Mouse (Mus musculus) embryonic stem cell, embryonic (primary cell): ENCODE data around the gene Cplx1.

Experiments
- CTCF ChIA-PET, 4 experiments: fragments of 300-600 bp in 2 of 4; fragments of 350-600 bp in 2 of 4; sonication (Branson Sonifier 250); formaldehyde crosslinking; loops; one replicate each; lab custom pipeline; 2022; ENCODE audit warnings: inconsistent platforms in 2 of 4; lab: Charles Lee
- POLR2A ChIA-PET, 4 experiments: fragments of 300-600 bp in 2 of 4; fragments of 350-600 bp in 2 of 4; sonication (Branson Sonifier 250); formaldehyde crosslinking; loops; one replicate each; lab custom pipeline; 2022; ENCODE audit warnings: antibody characterized with exemption in 4 of 4, inconsistent platforms in 1 of 4; lab: Charles Lee

The Cplx1 gene

GRCm38 (mm10) chr5:108521016-108521415 is 28.8 kb downstream of the Cplx1 start:
- ChIA-PET CTCF (no interaction called here), POLR2A (no interaction called here)

- POLR2A ChIA-PET: no interaction called here
Measured at GRCm38 (mm10) chr5:108520153-108520552, 29.7 kb downstream of the Cplx1 start.

GRCm38 (mm10) chr5:108518951-108519350 is 30.9 kb downstream of the Cplx1 start:
- POLR2A ChIA-PET: interaction anchor here in 1 of 4 experiments (1.3 to 1.6 kb wide), 3 partner anchors 17 to 111 kb away, joined by 3 to 7 read pairs (median 4); partner anchors contain the start of genes Gak and Tmem175

More at GRCm38 (mm10) chr5:108520153-108520552, 29.7 kb downstream of the Cplx1 start:
- CTCF ChIA-PET: no interaction called here

DNA sequence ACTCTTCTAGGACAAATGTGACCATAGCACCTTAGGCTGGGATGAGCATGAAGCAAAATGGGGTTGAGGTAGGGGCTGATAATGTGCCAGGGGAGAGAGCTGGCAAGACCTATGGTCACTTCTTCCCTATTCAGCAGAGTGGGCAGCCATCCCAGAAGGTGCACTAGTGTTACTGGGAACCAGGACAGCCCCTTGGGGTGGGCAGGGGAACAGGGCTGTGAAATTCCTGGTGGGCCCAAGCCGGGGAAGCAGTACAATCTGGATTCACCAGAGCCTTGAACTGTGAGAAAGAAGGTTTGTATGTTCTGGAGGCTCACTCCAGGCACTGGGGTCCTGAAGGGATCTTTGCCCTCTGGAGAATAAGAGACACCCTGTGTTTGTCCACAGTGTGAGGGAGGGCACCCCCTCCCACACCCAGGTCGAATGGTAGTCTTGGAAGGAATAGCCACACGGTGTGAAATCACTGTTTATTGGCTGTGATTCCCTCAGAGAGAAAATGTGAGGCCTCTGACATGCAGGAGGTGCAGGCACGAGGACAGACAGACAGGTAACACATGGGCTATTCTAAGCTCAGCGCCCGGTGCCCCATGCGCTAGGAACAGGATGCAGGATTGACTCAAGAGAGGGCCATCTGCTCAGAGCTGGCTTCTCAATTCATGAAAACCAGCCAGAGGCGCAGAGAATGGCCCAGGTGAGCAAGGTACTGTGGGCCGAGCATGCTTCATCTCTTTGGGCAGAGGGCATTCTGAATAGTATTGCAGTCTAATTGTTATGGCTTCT is 31.5 kb downstream of the Cplx1 start:
- CTCF ChIA-PET: interaction anchor here in 1 of 4 experiments (0.5 kb wide), 1 partner anchor 567 kb away, joined by 3 read pairs; no protein-coding TSS in a partner anchor
- POLR2A ChIA-PET: interaction anchor here in 1 of 4 experiments (1.3 to 1.6 kb wide), 3 partner anchors 16 to 112 kb away, joined by 3 to 7 read pairs (median 4); partner anchors contain the start of genes Gak and Tmem175

More at GRCm38 (mm10) chr5:108518951-108519350, 30.9 kb downstream of the Cplx1 start:
- CTCF ChIA-PET: interaction anchor here in 2 of 4 experiments (0.5 kb wide), 2 partner anchors 161 to 568 kb away, joined by 3 to 4 read pairs; no protein-coding TSS in a partner anchor

DNA sequence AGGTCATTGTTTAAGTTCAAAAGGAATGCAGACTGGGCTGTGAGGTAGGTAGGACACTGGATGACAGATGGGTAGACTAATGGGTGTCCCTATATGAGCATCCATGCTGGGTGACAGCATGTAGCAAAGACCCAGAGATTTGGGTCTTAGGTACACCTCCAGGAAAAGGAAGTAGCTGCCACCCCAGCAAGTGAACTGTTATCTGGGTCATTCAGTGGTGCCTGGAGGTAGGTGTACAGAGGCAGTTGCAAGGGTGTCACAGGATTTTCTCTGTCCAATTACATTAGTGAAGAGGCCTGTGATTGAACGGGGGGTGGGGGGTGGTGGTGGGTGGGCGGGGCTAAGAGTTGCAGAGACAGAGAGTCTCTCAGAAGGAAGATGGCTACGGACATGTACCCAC is 33.2 kb downstream of the Cplx1 start:
- POLR2A ChIA-PET: interaction anchor here in 3 of 4 experiments (0.6 to 1.4 kb wide), 7 partner anchors 38 to 642 kb away, joined by 3 to 4 read pairs (median 3); partner anchors contain the start of genes Atp5k (in 1 of the 3), Evi5 (in 1 of the 3) and Pcgf3 (in 1 of the 3)

GRCm38 (mm10) chr5:108515581-108516361 is 34.1 kb downstream of the Cplx1 start:
- POLR2A ChIA-PET: interaction anchor here in 3 of 4 experiments (0.6 to 1.8 kb wide), 11 partner anchors 13 to 641 kb away, joined by 3 to 6 read pairs (median 3); partner anchors contain the start of genes Atp5k (in 2 of the 3), Evi5 (in 1 of the 3) and Pcgf3 (in 1 of the 3)
- CTCF ChIA-PET: interaction anchor here in 2 of 4 experiments (0.7 to 1.0 kb wide), 2 partner anchors 14 to 17 kb away, joined by 3 to 4 read pairs; no protein-coding TSS in a partner anchor

More for the DNA sequence above, 33.2 kb downstream of the Cplx1 start:
- CTCF ChIA-PET: no interaction called here

DNA sequence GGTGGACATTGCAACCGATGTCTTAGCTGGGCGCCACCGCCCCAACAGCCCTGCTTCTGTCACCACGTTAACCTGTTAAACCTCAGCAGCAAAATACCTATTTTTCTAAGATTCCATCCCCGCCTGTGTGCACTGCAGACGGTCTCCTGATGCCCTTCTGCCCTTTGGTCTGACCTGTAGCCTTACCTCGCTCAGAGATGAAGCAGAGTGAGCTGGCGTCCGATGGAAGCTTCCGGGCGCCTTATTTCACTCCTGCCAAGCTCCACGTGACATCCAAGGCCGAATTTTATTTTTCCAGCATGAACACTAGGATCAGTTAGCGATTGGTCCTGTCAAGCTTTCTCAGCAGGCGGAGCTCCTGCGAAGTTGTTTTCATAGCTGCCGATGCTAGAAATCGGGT is 47.5 kb downstream of the Cplx1 start:
- CTCF ChIA-PET: interaction anchor here in 3 of 4 experiments (0.7 to 1.5 kb wide), 5 partner anchors 13 to 275 kb away, joined by 3 to 4 read pairs (median 3); no protein-coding TSS in a partner anchor
- POLR2A ChIA-PET: interaction anchor here in 3 of 4 experiments (0.6 to 1.8 kb wide), 7 partner anchors 8 to 95 kb away, joined by 3 to 7 read pairs (median 3); no protein-coding TSS in a partner anchor

DNA sequence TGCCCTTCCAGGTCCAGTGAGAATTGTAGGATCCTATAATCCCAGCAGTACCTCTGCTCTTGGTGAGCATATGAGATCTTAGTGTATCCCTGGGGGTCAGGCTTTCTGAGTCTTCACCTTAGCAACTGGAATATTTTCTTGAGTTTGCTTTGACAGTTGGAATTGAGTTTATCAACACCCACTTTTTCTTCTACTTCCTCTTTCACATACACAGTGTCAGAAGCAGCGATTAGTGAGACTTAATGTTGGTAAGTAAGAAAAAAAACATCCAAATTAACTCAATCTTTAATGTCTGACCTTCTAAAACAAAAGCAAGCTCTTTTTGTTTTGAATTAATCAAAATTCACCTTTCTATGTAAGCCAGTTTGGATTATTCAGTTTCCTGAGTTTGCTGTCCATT is 48.3 kb downstream of the Cplx1 start:
- ChIA-PET CTCF (interaction anchor here in 1 of 4 experiments (1.0 to 1.5 kb wide), 3 partner anchors 51 to 225 kb away, joined by 3 to 4 read pairs (median 3); no protein-coding TSS in a partner anchor), POLR2A (interaction anchor here in 2 of 4 experiments (0.7 to 1.8 kb wide), 3 partner anchors 13 to 97 kb away, joined by 3 to 7 read pairs (median 6); no protein-coding TSS in a partner anchor)

DNA sequence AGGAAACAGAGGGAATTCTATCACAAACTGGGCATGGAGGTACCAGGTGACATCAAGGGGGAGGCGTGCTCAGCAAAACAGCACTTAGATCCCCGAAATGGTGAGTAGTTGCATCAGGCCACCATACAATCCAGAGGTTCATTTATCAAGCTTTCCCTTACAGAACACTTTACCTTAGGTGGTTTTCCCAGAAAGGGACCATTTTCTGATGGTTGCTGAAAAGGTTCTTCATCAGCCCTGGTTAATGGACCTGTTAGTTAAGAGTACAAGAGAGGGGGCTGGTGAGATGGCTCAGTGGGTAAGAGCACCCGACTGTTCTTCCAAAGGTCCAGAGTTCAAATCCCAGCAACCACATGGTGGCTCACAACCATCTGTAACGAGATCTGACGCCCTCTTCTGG is 63.7 kb downstream of the Cplx1 start:
- ChIA-PET POLR2A (interaction anchor here in 1 of 4 experiments (1.6 kb wide), 2 partner anchors 9 to 25 kb away, joined by 3 to 8 read pairs; partner anchors contain the start of gene Pcgf3), CTCF (interaction anchor here in 3 of 4 experiments (1.1 to 1.4 kb wide), 4 partner anchors 10 to 143 kb away, joined by 3 to 4 read pairs (median 4); partner anchors contain the start of genes Gak (in 1 of the 3) and Tmem175 (in 1 of the 3))

DNA sequence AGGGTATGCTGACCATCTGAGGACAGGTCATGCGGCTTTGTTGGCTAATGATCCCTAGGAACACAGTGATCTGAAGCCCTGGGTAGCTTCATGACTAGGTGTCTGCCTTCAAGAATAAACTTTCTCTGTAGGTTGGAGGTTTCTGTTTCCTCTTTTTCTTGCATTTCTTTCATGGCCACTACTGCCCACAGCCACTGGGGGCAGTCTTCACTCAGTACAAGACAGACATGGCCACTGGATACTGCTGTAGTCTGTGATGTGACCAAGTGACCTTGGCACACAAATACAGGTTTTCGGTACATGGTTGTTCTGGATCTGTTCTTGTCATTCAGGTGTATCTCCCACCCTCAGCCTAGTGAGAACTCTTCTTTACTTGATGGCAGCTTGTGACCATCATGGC is 64.6 kb downstream of the Cplx1 start:
- POLR2A ChIA-PET: interaction anchor here in 1 of 4 experiments (0.8 to 1.6 kb wide), 5 partner anchors 10 to 75 kb away, joined by 3 to 8 read pairs (median 3); partner anchors contain the start of genes Atp5k and Pcgf3

GRCm38 (mm10) chr5:108483006-108483405 is 66.8 kb downstream of the Cplx1 start:
- POLR2A ChIA-PET: no interaction called here
- CTCF ChIA-PET: no interaction called here

More for the DNA sequence above, 64.6 kb downstream of the Cplx1 start:
- CTCF ChIA-PET: interaction anchor here (0.6 to 1.4 kb wide), 6 partner anchors 9 to 428 kb away, joined by 3 to 4 read pairs (median 4); partner anchors contain the start of genes Gak (in 1 of the 4) and Tmem175 (in 1 of the 4)

GRCm38 (mm10) chr5:108475977-108476376 is 73.8 kb downstream of the Cplx1 start:
- ChIA-PET CTCF (interaction anchor here in 3 of 4 experiments (0.6 to 1.6 kb wide), 5 partner anchors 9 to 115 kb away, joined by 3 to 4 read pairs (median 4); no protein-coding TSS in a partner anchor), POLR2A (interaction anchor here in 2 of 4 experiments (0.6 to 2.6 kb wide), 7 partner anchors 13 to 175 kb away, joined by 3 to 8 read pairs (median 3); partner anchors contain the start of genes Gak (in 1 of the 2), Pcgf3 (in 1 of the 2), Pigg (in 1 of the 2) and Tmem175 (in 1 of the 2))

DNA sequence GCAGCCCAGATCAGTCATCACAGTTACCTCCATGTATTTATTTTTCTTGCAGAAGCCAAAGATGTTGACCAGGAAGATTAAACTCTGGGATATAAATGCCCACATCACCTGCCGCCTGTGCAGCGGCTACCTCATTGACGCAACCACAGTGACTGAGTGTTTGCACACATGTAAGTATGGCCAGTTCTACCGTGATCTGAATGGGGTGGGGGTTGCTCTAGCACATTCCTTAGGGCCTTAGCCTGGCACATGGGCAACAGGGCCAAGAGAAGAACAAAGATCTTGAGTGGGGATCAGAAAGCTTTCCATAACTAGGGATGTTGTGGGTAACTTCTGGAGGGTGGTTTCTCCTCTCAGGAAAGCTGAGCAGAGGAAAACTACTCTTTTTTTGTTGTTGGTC is 76.1 kb downstream of the Cplx1 start:
- POLR2A ChIA-PET: interaction anchor here in 1 of 4 experiments (1.4 kb wide), 1 partner anchor 12 kb away, joined by 4 read pairs; the partner anchor contains the start of gene Pcgf3
- CTCF ChIA-PET: no interaction called here

DNA sequence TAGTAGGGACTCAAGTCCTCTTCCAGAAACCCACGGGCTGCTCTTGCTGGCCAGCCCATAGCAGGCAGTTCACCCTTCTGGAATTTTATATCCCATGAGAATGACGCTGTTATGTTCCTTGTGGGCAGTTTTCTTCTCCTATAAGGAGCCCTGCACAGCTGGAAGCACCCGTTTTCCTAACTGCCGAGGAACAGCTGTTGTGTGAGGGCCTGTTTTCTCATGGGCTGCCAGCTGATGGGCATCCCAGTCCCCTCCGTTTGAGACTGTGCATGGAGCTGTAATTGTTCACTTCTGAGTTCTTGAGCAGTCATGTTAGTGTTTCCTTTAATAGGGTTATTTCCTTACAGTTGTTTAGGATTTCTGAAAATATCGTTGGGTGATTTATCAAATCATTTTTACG is 80.2 kb downstream of the Cplx1 start:
- ChIA-PET POLR2A (interaction anchor here in 3 of 4 experiments (0.7 to 1.9 kb wide), 5 partner anchors 8 to 39 kb away, joined by 3 to 9 read pairs (median 5); partner anchors contain the start of gene Pcgf3 (in 2 of the 3)), CTCF (no interaction called here)
